Comparison of ENCODE assay signal across 8 mouse cellular contexts in the genomic region with DNA sequence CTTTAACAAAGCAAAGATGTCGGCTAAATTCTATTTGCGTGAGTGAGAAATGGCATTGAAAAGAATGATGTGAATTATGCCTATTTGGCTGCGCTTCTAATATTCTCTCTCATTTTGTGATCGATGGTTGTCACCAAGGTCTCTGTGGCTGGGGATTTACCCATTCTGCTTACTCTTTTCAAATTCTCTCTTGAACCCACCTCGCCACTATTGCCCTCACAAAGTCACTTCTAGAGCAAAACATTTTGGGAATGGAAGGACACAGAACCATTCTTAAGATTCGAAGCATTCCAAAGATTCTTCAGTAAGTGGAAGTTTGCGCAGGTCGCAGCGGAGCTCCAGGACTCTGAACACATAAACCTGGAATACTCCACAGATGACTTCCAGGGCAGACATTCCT. TPM values are rescaled to one million over a fixed set of nuclear protein-coding genes. Genes with fewer than 3 reads are reported as not detected.
DNase-seq lines count a peak whose midpoint lies in the region; ATAC-seq lines count a peak whose summit lies in the region.

No protein-coding gene starts in this region.

- H3K4me3 ChIP-seq in heart, embryonic 15.5 days, result peak overlapping the region; percentile 79

- peak overlapping the region; percentile 37; the same call in 1 of the 2 replicates for H3K27ac ChIP-seq in heart, embryonic 15.5 days

- no peak for DNase-seq in heart, adult 11 months
- DNase-seq in R1 (ENCODE audit: low read depth, low spot score), result peak; percentile 56
- peak; percentile 14 for DNase-seq in forelimb bud, embryonic 11.5 days (ENCODE audit: low read depth, low spot score)
- DNase-seq in mesoderm, embryonic 11.5 days (ENCODE audit: low read depth, low spot score), result peak; percentile 21
- no peak for DNase-seq in adrenal gland, postnatal 25 days
- no peak for DNase-seq in ovary, postnatal 36 days (ENCODE audit: low spot score)
- no peak for DNase-seq in right cerebral cortex, postnatal 25 days

- ATAC-seq in heart, embryonic 15.5 days (replicated peaks; ENCODE audit: insufficient number of reproducible peaks, insufficient read depth, low FRiP score, low read depth), result no peak

- H3K9ac ChIP-seq in heart, embryonic 15.5 days, result peak overlapping the region; percentile 40

- H3K36me3 ChIP-seq in heart, embryonic 15.5 days, result peaks cover 15% of the 10 kb centered on the region

- peak overlapping the region; percentile 71 for H3K4me2 ChIP-seq in heart, embryonic 15.5 days

- H3K27me3 ChIP-seq in heart, embryonic 15.5 days, result no peaks in the 10 kb centered on the region

- H3K4me1 ChIP-seq in heart, embryonic 15.5 days (replicated peaks), result peaks cover 23% of the 10 kb centered on the region

- no peaks in the 10 kb centered on the region for H3K9me3 ChIP-seq in heart, embryonic 15.5 days (replicated peaks)

- 4% methylated on average over 9 of the region's 9 CpGs for WGBS in heart, embryonic 15.5 days

RNA-seq across cellular contexts. Expression of a gene that starts 0.5 kb away (rescaled TPM):
- polyA plus RNA-seq in heart, embryonic 15.5 days (2015; fragmentation: Nextera tagmentation; extraction: Ambion mirVana), result 18.1 and 20.5 TPM in 2 replicates
- 40.0 and 63.0 TPM in 2 replicates for total RNA-seq in adrenal gland, postnatal 25 days (2021)

RNA-seq across cellular contexts. Expression of a gene that starts 21.2 kb away (rescaled TPM):
- polyA plus RNA-seq in heart, embryonic 15.5 days (2015; fragmentation: Nextera tagmentation; extraction: Ambion mirVana), result 1.1 and 1.3 TPM in 2 replicates
- total RNA-seq in adrenal gland, postnatal 25 days (2021), result 0.91 and 1.1 TPM in 2 replicates

RNA-seq across cellular contexts. Expression of a gene that starts 41.5 kb away (rescaled TPM):
- polyA plus RNA-seq in heart, embryonic 15.5 days (2015; fragmentation: Nextera tagmentation; extraction: Ambion mirVana), result 6.2 and 8.2 TPM in 2 replicates
- total RNA-seq in adrenal gland, postnatal 25 days (2021), result 11.5 and 17.4 TPM in 2 replicates

Comparison
In these comparisons a context has a peak if more than half of its experiments do, and no peak if none do; other contexts are left out.
1. DNase-seq: peak in R1 (single experiment), forelimb bud, embryonic 11.5 days (single experiment) and mesoderm, embryonic 11.5 days (single experiment); none in heart, adult 11 months (single experiment), adrenal gland, postnatal 25 days (single experiment), ovary, postnatal 36 days (single experiment) and right cerebral cortex, postnatal 25 days (single experiment).